28 mouse cellular contexts compared by ENCODE assay signal in genomic region chr7:131807257-131807656, GRCm38 (mm10).
"Had no signal": no experiment of that assay in that cellular context is flagged by ENCODE, and none has a peak within 500 bp of the region (broad histone marks: within the 10 kb centered on the region; RNA-seq: fewer than 3 reads in every experiment).

No protein-coding gene starts in this region.

- ATAC-seq: hindbrain, embryonic 16.5 days; inflammation-experienced regulatory T-cells, adult 6 months; intestine, embryonic 15.5 days; intestine, postnatal 0 days had no signal

- DNase-seq: gastrocnemius, adult 2 months; gastrocnemius, postnatal 10 days; gastrocnemius, postnatal 25 days; heart, adult 18-20 months; heart, postnatal 10 days; heart, postnatal 4 days; kidney, adult 18-20 months; kidney, adult 9 months; kidney, postnatal 14 days; kidney, postnatal 36 days; layer of hippocampus, adult 9-11 months; layer of hippocampus, postnatal 36 days; left cerebral cortex, postnatal 4 days; liver; liver, embryonic 13.5 days had no signal

- H3K9me3 ChIP-seq: heart, embryonic 10.5 days; heart, embryonic 12.5 days; hindbrain, embryonic 10.5 days; hindbrain, embryonic 12.5 days; intestine, embryonic 15.5 days; kidney, embryonic 15.5 days; limb, embryonic 12.5 days; liver, embryonic 13.5 days had no signal

- H3K27ac ChIP-seq: gastrocnemius, adult 2 months; heart, embryonic 10.5 days; hindbrain, embryonic 10.5 days; hindbrain, embryonic 12.5 days; hindbrain, embryonic 14.5 days; intestine, embryonic 15.5 days; kidney, embryonic 15.5 days; kidney, postnatal 0 days; limb, embryonic 12.5 days; liver, embryonic 13.5 days had no signal

- H3K9ac ChIP-seq: heart, embryonic 12.5 days; hindbrain, embryonic 12.5 days; hindbrain, embryonic 14.5 days; intestine, embryonic 15.5 days; kidney, embryonic 15.5 days; limb, embryonic 12.5 days; liver, embryonic 13.5 days had no signal

- H3K4me2 ChIP-seq: heart, embryonic 12.5 days; hindbrain, embryonic 12.5 days; hindbrain, embryonic 14.5 days; intestine, embryonic 15.5 days; kidney, embryonic 15.5 days; limb, embryonic 12.5 days; liver, embryonic 11.5 days; liver, embryonic 13.5 days had no signal

- H3K4me3 ChIP-seq: gastrocnemius, adult 2 months; heart, embryonic 10.5 days; heart, embryonic 12.5 days; hindbrain, embryonic 10.5 days; hindbrain, embryonic 12.5 days; intestine, embryonic 15.5 days; kidney, embryonic 15.5 days; limb, embryonic 12.5 days; liver, embryonic 13.5 days had no signal

- H3K4me1 ChIP-seq: heart, embryonic 12.5 days; intestine, embryonic 15.5 days; kidney, embryonic 15.5 days; limb, embryonic 12.5 days; liver, embryonic 13.5 days had no signal

- H3K27me3 ChIP-seq: intestine, embryonic 15.5 days; liver, embryonic 13.5 days had no signal

- H3K36me3 ChIP-seq: heart, embryonic 10.5 days; heart, embryonic 12.5 days; hindbrain, embryonic 10.5 days; hindbrain, embryonic 12.5 days; intestine, embryonic 15.5 days; kidney, embryonic 15.5 days; limb, embryonic 12.5 days; liver, embryonic 13.5 days had no signal
